Mouse (Mus musculus) lung, adult 2 months (tissue): Measurements from ENCODE around the gene Btg1-ps2. TPM values are rescaled to one million over a fixed set of nuclear protein-coding genes. Genes with fewer than 3 reads are reported as not detected.
A peak's percentile ranks its signal among the peaks of the same experiment; 100 is the strongest.
"Not testable (repeated sequence)": the region's sequence is repeated elsewhere in the genome, so short reads cannot be mapped to it uniquely, and the experiment has no call there.

Source experiments
- DNase-seq: peaks from one replicate; pipeline ENCODE4 v3.0.0; 2022
- H3K4me1 ChIP-seq: fragments of 200-500 bp; 2 replicates; pipeline ENCODE4 v1.6.1; 2011; ENCODE audit warnings: low read length; ENCODE audit not compliant: control insufficient read depth, insufficient read depth
- H3K4me3 ChIP-seq: fragments of 200-500 bp; replicated peaks from 2 replicates; pipeline ENCODE3; 2011; ENCODE audit warnings: low read depth, mild to moderate bottlenecking, control low read depth, low read length; ENCODE audit errors: extremely low read depth
- CTCF ChIP-seq: fragments of 200-500 bp; IDR thresholded peaks from 2 replicates; pipeline ENCODE4 v1.5.1; 2011; ENCODE audit warnings: mild to moderate bottlenecking, low read length, control low read depth; ENCODE audit not compliant: insufficient read depth
- POLR2A ChIP-seq: fragments of 200-500 bp; IDR thresholded peaks from 2 replicates; pipeline ENCODE4 v1.6.1; 2011; ENCODE audit warnings: low read depth, mild to moderate bottlenecking, control low read depth, low read length, borderline replicate concordance; ENCODE audit errors: extremely low read depth
- WGBS: fragments of 180-500 bp; shearing (Covaris S2); methylation state at CpG from one replicate; pipeline ENCODE4 v1.1.7; 2018; 5-methylcytosine and 5-hydroxymethylcytosine counted together
- polyA plus RNA-seq: library from polyadenylated mRNA; depleted of rRNA; stranded (reverse); fragments of >200 nt; gene quantifications from 2 replicates; pipeline ENCODE4 v1.2.3, GENCODE M21; 2012; rRNA removed

The Btg1-ps2 gene
- polyA plus RNA-seq, result not detected in 2 replicates

GRCm38 (mm10) chrX:38043014-38043413 is at the start of gene Btg1-ps2:
Gene Btg1-ps2, minus strand, starts transcription at chrX:38043114.
- H3K4me3 ChIP-seq, DNase-seq, H3K4me1 ChIP-seq: not testable (repeated sequence)

- no peak for DNase-seq
- TF ChIP-seq POLR2A (no peak), CTCF (no peak)
- Histone ChIP-seq H3K4me1 (no peaks in the 10 kb centered on the region), H3K4me3 (no peak within 1 kb of the TSS)
- 84% methylated on average over 9 of the region's 9 CpGs for WGBS
Observed at GRCm38 (mm10) chrX:38085041-38085440, 42.1 kb upstream of the Btg1-ps2 start, which contains the start of gene Rhox11. Gene Rhox11, minus strand, starts transcription at chrX:38085141.

- peak; percentile 20 for DNase-seq
- Histone ChIP-seq H3K4me1 (no peaks in the 10 kb centered on the region), H3K4me3 (no peak overlapping the region)
- TF ChIP-seq POLR2A (no peak), CTCF (peak; percentile 64)
- WGBS, result 28% methylated on average over 12 of the region's 12 CpGs
Observed at GRCm38 (mm10) chrX:38084226-38084625, 41.3 kb upstream of the Btg1-ps2 start.

DNA sequence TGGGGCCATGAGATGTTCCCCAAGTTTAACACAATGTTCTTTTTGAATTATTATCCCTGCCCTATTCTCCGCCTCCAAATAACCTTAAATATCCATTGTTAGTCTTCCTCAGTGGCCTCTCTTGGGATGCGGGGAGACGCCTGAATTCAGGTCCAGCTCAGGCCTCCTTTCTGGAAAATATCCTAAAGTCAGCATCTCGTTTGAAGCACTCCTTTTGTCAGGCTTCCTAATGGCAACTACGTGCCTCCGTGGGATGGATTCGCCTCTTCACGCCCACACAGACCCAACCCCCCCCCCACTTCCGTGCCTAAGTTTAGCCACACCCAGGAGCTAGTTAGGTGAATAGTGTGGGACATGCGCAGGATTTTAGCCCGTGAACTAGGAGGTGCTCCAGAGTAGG is 23.3 kb upstream of the Btg1-ps2 start, which contains the start of gene Rhox10:
Gene Rhox10 (plus strand): TSS at position 301 of the 400 bp plus-strand sequence.
- no peak for DNase-seq
- no peaks in the 10 kb centered on the region for H3K4me1 ChIP-seq
- 85% methylated on average over 11 of the region's 11 CpGs for WGBS
- no peak within 1 kb of the TSS for H3K4me3 ChIP-seq
- TF ChIP-seq CTCF (no peak), POLR2A (no peak)

GRCm38 (mm10) chrX:38061544-38061943 is 18.6 kb upstream of the Btg1-ps2 start:
- TF ChIP-seq CTCF, result peak; percentile 2; the same call in 1 of the 2 replicates
- TF ChIP-seq POLR2A, result no peak
- Histone ChIP-seq H3K4me1 (no peaks in the 10 kb centered on the region), H3K4me3 (no peak overlapping the region)
- 0% methylated on average over 1 of the region's 1 CpGs for WGBS
- no peak for DNase-seq

DNA sequence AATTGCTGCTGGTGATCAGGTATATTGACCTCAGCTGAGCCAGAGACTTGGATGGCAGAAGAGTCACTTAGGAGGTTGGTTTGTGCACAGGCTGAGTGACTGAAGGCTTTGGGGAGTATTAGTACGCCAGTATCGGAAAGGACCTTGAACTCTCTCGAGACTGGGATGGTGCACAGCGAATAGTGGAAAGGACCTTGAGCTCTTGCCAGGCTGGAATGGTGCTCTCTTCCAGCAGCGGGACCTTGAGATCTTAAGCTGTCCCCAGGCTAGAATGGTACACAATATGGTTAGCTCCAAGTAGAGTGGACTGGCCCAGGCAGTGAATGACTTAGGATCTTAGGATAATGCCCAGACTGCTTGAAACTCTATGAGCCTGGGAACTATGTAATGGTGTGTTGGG is 3.2 kb downstream of the Btg1-ps2 start:
- Histone ChIP-seq H3K4me3 (no peak overlapping the region), H3K4me1 (no peaks in the 10 kb centered on the region)
- DNase-seq, result no peak
- WGBS, result 88% methylated on average over 5 of the region's 5 CpGs
- TF ChIP-seq POLR2A, result no peak

- Histone ChIP-seq H3K4me3 (no peak overlapping the region), H3K4me1 (no peaks in the 10 kb centered on the region)
- TF ChIP-seq CTCF (no peak), POLR2A (no peak)
- DNase-seq, result no peak
- 70% methylated on average over 2 of the region's 2 CpGs for WGBS
Observed at GRCm38 (mm10) chrX:38033841-38034240, 9.1 kb downstream of the Btg1-ps2 start.

- not testable (repeated sequence) for H3K4me1 ChIP-seq, DNase-seq, H3K4me3 ChIP-seq
Observed at GRCm38 (mm10) chrX:38018597-38018996, 24.3 kb downstream of the Btg1-ps2 start, which contains the start of gene Btg1-ps1. Gene Btg1-ps1, minus strand, starts transcription at chrX:38018815.

DNA sequence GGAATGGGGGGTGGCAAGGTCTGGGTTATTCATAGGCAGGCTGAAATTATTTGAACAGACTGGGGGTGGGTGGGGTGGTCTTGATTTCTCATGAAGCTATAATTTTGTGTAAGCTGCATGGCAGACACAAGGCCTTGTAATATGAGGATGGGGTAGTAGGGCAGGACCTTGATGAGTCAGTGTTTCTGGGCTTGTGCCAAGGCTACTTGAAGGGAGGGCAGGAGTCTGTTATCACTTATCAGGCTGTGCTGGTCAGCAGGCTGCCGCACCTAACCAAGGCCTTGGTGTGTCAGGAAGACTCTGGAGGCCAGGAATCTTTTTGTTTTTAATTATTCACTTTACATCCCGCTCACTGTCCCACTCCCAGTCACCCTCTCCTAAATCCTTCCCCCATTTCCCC is 34.2 kb downstream of the Btg1-ps2 start:
- WGBS, result 59% methylated on average over 2 of the region's 2 CpGs
- H3K4me1 ChIP-seq, result no peaks in the 10 kb centered on the region
- no peak overlapping the region for H3K4me3 ChIP-seq
- no peak for DNase-seq
- TF ChIP-seq POLR2A, result no peak
- no peak for TF ChIP-seq CTCF

Other genes starting within 250 kb of the Btg1-ps2 start
- not detected in 2 replicates for gene Rhox5, start 238.3 kb downstream of the Btg1-ps2 start, polyA plus RNA-seq
- gene Rhox6, start 216.2 kb downstream of the Btg1-ps2 start, polyA plus RNA-seq, result not detected in 2 replicates
- gene Rhox7a, start 211.4 kb downstream of the Btg1-ps2 start, polyA plus RNA-seq, result not detected in 2 replicates
- gene Rhox8, start 164.2 kb downstream of the Btg1-ps2 start, polyA plus RNA-seq, result not detected in 2 replicates
- not detected in 2 replicates for gene Rhox7b, start 145.9 kb downstream of the Btg1-ps2 start, polyA plus RNA-seq
- not detected in 2 replicates for gene Rhox9, start 141.3 kb downstream of the Btg1-ps2 start, polyA plus RNA-seq
- gene Btg1-ps1, start 24.3 kb downstream of the Btg1-ps2 start, polyA plus RNA-seq, result not detected in 2 replicates
- gene Rhox10, start 23.4 kb upstream of the Btg1-ps2 start, polyA plus RNA-seq, result not detected in 2 replicates
- gene Rhox11, start 42.0 kb upstream of the Btg1-ps2 start, polyA plus RNA-seq, result not detected in 2 replicates
- gene Rhox12, start 67.8 kb upstream of the Btg1-ps2 start, polyA plus RNA-seq, result not detected in 2 replicates
- gene Rhox13, start 78.1 kb upstream of the Btg1-ps2 start, polyA plus RNA-seq, result not detected in 2 replicates
- 2.2 and 3.8 TPM in 2 replicates for gene Zbtb33, start 146.7 kb upstream of the Btg1-ps2 start, polyA plus RNA-seq
- gene Tmem255a, start 209.3 kb upstream of the Btg1-ps2 start, polyA plus RNA-seq, result 0.68 and 1.1 TPM in 2 replicates